Mouse (Mus musculus) spleen, postnatal 4 days (tissue): ENCODE results near the gene Gpr135.
"Not testable (repeated sequence)": the region's sequence is repeated elsewhere in the genome, so short reads cannot be mapped to it uniquely, and the experiment has no call there.

Source experiments
- DNase-seq, 2 experiments: peaks; one replicate each; pipeline ENCODE4 v3.0.0; 2022; ENCODE audit warnings: low spot score in 2 of 2

Gpr135 gene

DNA sequence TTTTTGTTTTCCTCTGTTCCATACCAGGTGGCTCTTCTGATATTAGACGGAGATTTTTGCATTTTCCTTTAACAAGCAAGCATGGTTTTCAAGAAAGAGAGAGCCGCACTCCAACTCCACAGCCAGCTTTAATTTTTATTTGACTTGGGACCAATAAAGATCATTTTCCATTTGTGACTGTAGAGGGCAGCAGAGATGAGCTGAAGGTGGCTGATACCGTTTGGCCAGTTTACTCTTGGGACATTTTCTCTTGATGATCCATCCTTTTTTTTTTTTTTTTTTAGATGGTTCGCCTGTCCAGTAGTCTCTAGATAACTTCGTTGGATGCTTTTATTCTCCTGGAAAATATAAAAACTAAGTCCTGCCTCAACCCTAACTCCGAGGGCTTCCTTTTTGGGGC lies 17.6 kb downstream of the Gpr135 start:
- no peak for DNase-seq

DNA sequence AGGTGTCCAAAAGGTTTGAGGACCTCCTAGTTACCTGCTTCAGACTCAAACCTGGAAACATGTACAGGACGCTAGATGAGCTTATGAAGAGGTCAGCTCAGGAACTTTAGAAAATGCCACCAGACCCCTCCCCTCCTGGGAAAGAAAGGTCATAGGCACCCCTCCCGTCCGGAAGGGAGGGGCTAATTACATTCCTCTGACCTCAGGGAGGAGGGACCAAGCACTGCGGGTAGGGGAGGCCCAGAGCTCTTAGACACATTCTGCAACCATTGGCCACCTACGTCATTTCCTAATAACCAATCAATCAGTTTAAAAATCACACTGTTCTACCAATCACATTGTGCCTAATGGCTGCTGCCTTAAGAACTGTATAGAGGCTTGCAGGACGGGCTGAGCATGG lies 18.4 kb downstream of the Gpr135 start:
- DNase-seq, result no peak

DNA sequence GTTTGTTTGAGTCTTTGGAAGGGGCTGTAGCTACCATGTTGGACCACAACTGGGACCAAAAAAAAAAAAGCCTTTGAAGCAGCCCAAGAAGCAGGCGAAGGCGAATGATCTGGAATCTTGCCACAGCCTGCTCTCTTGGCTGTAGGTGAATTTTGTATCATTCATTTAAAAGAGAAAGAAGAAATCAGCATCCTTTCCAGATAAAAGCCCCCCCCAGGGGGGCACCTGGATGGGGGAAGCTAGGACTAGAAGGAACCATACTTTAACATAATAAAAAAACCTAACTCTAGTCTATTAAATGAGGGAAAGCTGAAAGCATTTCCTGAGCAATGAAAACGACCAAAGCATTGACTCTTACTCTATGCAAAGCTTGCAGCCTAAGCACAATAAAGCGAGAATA lies 20.1 kb downstream of the Gpr135 start:
- DNase-seq, result no peak

DNA sequence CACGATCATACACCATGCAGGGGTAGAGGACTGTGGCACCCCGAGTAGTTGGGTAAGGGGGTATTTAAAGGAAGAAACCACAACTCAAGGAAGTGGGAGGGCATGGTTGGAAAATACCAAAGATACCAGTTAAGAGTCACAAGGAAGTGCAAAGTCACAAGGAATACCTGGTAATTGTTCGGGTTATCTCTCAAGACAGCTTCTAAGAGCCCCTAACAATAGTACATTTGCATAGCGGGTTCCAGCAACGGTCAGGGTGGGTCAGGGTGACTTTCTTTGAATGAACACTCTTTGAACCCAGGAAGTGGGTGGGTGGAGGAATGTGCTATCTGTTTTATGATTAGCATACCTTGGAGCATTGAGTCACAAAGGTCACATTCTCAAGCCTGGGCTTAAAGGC lies 20.8 kb downstream of the Gpr135 start:
- not testable (repeated sequence) for DNase-seq

DNA sequence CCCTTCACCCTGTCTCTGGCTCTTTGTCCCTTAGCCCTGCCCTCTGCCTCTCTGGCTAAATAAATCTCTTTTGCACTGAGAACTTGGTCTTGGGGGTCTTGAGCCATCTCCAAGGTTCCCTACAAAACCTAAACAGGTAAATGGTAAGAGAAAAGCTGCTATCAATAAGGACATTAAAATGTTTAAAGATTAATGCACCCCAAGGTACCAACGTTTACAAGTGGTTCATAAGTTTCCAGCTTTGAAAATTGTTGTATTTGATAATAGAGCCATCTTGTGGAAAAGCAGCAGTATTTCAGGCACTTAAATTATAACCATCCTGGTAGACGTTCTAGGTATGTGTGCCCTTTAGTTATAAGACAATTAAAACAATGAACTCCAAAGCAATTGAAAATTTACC lies 23.4 kb downstream of the Gpr135 start:
- no peak for DNase-seq

DNA sequence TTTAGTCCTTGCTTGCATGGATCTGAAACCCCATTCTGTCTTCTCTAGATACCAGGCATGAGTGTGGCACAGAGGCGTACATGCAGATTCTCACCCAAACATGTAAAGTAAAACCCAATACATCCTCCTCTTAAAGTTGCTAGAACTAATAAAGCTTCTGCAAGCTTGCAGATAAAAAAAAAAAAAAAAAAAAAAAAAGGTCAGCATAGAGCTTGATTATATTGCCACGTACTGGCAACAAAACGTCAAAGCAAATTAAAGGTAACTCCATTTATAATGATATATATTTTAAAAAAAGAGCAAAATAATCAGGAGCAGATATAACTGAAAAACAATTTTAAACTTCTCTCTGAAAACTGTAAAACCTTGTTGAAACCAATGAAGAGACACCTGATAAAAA lies 29.7 kb downstream of the Gpr135 start:
- no peak for DNase-seq

DNA sequence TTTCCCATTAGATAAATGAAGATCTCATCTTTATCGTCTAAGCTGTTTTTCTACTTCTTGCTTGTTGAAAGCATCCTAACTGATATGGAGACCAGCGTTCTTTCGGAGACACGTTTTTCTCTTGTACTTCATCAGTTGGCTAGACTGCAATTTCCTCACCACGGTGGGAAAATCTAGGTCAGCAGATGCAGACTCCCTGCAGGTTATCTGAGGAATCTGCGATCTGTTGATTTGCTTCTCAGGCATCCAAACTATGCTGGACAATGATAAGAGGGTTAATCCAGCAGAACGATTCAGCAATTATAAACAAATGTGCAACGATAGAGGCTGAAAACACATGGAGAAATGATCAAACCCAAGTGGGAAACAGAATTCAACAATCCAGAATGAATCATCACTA lies 31.4 kb downstream of the Gpr135 start:
- DNase-seq, result no peak

DNA sequence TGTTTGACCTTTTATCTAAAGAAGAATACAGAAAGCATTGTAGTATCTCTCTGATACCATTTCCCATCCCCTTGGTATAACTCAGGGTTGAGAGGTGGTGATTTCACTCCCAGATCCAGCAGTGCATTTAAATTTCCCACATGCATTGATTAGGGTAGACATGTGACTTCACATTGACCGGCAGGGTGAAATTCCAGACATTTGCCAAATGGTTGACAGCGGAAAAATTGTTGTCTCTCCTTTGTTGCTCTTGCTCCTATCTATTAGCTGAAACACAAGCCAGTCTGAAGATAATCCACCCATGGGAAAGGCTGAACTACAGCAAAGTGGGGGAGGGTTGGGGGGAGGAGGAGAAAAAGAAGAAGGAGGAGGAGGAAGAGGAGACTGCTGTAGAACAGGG lies 32.1 kb downstream of the Gpr135 start:
- DNase-seq, result no peak

DNA sequence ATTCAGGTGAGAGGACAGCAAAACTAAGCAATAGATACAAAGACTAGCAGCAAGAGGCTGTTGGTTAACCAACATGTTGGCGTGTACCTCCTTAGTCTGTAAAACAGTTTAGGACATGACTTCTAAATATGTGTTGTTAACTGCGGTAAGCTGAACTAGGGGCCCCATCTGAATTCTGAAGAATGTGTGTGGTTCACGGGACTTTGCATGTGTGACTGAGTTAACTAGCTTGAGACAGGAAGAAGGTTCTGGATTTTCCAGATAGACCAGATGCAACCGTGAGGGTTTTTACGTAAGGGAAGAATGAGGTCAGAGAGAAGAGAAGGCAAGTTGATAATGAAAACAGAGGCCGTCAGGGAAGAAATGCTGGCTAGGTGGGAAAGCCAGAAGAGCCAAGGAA lies 33.9 kb downstream of the Gpr135 start:
- DNase-seq, result no peak

DNA sequence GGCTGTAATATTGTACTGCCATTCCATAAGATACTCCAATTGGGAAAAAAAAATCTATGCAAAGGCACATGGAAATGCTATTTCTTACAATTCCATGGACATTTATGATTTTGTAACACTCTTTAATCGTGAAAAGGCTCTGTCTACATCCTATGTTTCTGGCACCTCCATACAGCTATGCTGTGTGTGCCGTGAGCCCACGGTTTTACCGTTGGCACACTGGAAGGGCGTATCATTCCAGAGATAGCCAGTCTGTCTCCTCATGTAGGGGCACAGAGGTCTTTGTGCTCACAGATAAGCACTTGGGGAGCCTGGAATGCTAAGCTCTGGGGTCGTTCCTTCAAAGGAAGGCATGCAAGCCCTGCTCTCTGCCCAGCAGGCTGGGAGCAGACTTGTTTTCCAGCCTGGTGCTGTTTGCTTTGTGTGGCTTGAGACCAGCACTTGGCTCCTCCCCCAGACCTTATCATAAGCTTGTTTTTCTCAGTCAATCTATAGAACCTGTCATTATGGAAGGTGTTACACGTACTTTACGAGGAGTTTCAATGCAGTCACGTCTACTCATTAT lies 34.7 kb downstream of the Gpr135 start:
- DNase-seq, result no peak

DNA sequence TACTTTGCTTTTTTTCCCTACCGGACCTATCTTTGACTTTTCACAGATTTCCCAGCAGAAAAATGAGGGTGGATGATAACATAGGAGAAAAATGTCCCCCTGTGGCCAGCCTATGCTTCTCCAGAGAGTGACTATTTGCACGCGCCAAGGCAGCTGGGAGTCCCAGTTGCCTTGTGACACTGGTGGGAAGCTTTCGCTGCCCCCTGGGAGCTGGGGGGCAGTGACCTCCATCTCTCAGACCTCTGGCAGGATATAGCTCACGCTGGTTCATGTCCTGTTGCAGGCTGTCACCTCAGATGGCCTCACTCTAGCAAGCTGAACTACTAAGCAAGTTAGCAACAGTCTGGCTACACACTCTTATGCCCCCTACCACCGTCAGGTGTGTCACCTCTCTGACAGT lies 39.1 kb downstream of the Gpr135 start:
- no peak for DNase-seq

DNA sequence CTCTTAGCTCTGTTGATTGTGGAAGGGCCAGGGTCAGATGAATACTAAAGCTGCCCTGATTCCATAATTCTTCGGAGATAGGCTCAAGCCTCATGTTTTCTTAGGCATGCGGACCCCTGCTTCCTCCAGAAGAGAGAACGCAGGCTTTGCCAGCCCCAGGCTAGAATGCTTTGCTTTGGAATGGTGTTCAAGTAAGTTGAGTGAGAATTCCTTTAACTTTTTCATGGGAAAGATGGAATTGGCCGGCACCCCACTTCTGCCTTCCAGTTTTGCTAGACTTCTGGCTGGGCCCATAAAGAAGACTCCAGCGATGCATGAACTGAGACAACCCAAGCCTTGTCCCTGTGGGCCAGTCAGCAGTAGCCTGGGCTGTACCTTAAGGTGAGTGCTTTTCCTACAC lies 39.8 kb downstream of the Gpr135 start:
- no peak for DNase-seq

DNA sequence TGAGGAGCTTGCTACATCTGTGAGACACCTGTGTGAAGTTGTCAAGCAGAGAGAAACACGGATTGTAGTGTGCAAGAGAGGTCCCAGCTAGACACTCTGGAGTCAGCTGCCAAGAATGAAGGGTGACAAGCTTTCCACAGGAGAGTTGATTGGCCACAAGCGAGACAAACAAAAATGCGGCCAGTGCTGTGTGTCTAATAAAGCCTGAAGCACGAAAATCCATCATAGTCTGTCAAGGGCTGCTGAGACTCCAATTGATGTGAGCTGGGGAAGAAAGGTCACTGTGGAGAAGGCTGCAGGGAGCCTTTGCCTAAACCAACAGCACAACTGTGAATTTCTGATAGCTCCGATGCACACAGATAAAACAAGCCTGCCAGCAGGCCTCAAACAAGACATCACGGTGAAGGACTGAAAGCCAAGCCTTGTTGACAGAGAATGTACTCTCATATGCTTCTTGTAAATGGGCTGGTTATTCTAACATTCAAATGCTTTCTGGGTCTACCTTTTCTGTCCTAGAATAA lies 45.6 kb downstream of the Gpr135 start:
- no peak for DNase-seq

DNA sequence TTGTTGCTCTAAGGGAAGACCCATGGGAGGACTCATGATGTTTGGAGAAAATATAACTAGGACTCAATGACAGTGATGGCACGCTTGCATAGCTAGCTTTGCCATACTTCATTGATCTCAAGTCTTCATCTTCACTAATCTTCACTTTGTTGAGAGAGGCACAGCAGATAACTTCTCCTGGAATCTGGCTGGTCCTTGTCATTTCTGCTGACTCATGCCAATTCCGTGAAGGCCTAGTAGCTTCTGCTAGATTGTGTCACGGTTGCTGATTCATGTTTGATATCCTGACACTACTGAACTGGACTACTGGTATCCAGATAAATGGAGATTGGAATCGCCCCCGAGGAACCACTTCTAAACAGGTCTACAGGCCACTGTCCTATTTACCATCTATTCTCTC lies 47.4 kb downstream of the Gpr135 start:
- no peak for DNase-seq

DNA sequence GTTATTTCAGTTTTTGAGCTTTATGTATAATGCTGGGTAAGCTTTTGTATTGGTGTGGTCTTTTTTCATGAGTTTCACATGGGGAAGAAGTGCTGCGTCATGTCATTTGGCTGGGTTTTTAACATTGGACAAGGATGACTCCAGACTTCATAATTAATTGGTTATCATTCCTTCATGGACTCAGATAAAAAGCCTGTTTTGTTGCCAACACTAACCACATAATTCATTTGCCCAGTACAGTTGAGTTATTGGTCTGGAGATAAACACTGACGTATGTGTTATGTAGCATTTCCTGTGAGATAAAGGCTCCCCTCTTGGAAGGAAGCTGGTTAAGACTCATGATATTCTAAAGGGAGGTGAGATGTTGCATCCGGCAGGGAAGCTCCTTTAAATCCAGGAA lies 48.1 kb downstream of the Gpr135 start:
- no peak for DNase-seq

DNA sequence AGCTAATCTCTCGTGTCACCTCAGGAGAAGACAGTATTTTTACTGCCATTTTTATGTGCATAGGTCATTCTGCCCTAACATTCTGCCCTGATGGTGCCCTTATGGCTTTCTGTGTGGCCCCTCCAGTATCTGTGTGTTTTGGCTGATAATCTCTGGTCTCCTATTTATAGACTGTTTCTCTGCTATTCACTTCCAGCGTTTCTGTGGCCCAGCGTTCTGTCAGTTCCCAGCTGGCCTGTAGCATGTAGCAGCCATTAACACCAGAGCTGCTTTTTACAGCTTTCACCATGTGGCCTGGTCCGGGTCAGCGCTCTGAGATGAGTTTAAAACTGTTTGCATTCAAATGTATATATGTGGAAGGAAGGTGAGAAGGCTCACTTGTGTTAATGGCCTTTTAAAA lies 49.4 kb downstream of the Gpr135 start:
- DNase-seq, result no peak

DNA sequence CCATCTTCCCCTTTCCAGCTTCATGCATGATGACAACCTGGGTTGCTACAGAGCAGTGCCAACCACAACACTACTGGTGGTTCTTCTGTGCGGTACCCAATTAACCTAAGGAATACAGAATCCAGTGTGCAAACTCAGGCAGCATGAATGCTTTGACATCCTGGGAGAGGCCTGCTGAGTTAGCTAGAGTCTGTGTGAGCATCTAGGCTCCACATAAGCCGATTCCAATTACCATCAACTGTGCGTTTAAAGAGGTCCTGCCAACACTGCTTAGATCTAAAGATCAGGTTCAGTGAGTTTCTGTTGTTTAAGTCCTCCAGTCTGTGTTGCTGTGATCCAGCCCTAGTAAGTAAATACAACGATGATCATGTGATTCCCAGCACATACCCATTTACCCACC lies 50.6 kb downstream of the Gpr135 start:
- DNase-seq, result no peak
